Mouse (Mus musculus): ENCODE measurements at regions not wholly inside any gene's neighbourhood (a gene's known extent, or its start where the extent isn't known, plus 50 kb on each side); places are given as distances from the start of the nearest gene placed in this dataset.
"Not testable (repeated sequence)": the region's sequence is repeated elsewhere in the genome, so short reads cannot be mapped to it uniquely, and the experiment has no call there.

DNA sequence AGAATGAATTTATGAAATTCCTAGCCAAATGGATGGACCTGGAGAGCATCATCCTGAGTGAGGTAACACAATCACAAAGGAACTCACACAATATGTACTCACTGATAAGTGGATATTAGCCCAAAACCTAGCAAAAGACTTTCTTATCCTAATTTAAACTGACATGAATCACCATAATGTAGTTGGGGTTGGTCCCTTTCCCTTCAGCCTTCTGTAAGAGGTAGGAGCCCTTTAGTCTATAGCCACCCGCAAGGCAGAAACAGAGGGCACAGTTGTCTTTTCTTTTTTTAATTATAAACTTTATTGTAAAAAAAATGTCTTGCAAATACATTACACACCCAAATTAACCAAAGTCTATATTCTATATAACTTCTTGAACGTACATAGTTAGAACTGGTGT, 81.3 kb downstream of the Ogfrl1 start:
- not testable (repeated sequence) for DNase-seq; H3K4me1 ChIP-seq (ENCODE audit: control insufficient read depth, insufficient read depth, low read length); H3K4me3 ChIP-seq (replicated peaks; ENCODE audit: extremely low read depth, low read depth, low read length)
- 96% methylated on average over 2 of the region's 2 CpGs for WGBS

GRCm38 (mm10) chr1:23314863-23315262, 82.7 kb downstream of the Ogfrl1 start:
- not testable (repeated sequence) for DNase-seq; H3K4me3 ChIP-seq (replicated peaks; ENCODE audit: extremely low read depth, low read depth, low read length); H3K4me1 ChIP-seq (ENCODE audit: control insufficient read depth, insufficient read depth, low read length)
- 85% methylated on average over 2 of the region's 2 CpGs for WGBS

GRCm38 (mm10) chr1:23292718-23293117, 104.9 kb downstream of the Ogfrl1 start:
- WGBS = 93% methylated on average over 1 of the region's 1 CpGs
- Histone ChIP-seq H3K4me1 (ENCODE audit: control insufficient read depth, insufficient read depth, low read length) (no peaks in the 10 kb centered on the region), H3K4me3 (replicated peaks; ENCODE audit: extremely low read depth, low read depth, low read length) (no peak overlapping the region)
- TF ChIP-seq CTCF (IDR thresholded peaks at IDR 0.05; ENCODE audit: insufficient read depth, low read length) (no peak), POLR2A (IDR thresholded peaks at IDR 0.05; ENCODE audit: borderline replicate concordance, extremely low read depth, low read depth, low read length) (no peak)
- no peak for DNase-seq

DNA sequence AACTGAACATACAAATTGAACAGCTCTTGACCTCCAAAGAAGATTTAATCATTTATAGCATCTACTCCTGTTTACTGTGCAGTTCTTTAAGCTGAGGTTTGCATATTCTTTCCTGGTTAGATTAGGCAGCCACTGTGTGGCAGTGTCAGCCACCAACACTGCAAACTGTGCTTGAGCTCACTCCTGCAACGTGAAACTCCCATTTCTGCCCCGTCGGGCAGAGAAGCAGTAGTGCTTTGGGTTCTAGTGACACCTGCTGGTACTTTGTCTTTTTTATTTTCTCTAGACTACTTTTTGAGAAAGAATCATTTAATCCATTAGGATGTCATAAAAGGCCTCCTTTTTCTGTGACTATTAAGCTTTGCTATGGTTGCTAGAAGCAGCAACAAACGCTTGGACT, 110.8 kb downstream of the Ogfrl1 start:
- DNase-seq = no peak
- Histone ChIP-seq H3K4me1 (ENCODE audit: control insufficient read depth, insufficient read depth, low read length) (peaks cover 24% of the 10 kb centered on the region), H3K4me3 (replicated peaks; ENCODE audit: extremely low read depth, low read depth, low read length) (no peak overlapping the region)
- peak; percentile 17; the same call in 1 of the 2 replicates for TF ChIP-seq POLR2A (IDR thresholded peaks at IDR 0.05; ENCODE audit: borderline replicate concordance, extremely low read depth, low read depth, low read length)
- TF ChIP-seq CTCF (IDR thresholded peaks at IDR 0.05; ENCODE audit: insufficient read depth, low read length) = peak; percentile 76
- WGBS = 14% methylated on average over 4 of the region's 4 CpGs

DNA sequence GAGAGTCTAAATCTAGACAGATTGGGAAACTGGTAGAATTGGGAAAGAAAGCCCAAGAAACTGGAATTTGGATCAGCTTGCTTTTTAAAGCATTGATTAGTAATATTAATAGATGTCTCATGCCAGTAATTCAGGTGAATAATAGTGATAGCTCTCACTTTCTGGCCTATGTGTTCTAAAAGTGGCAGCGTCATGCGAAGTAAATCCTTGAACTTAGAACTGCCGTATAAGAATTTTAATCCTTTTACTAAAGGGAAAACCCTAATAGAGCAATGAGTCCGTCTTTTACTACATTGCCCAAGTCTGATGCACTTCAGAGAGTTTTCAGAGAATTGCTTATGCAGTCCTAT, 114.7 kb downstream of the Ogfrl1 start:
- H3K4me1 ChIP-seq (ENCODE audit: control insufficient read depth, insufficient read depth, low read length) = peaks cover 36% of the 10 kb centered on the region
- no peak overlapping the region for H3K4me3 ChIP-seq (replicated peaks; ENCODE audit: extremely low read depth, low read depth, low read length)
- 90% methylated on average over 4 of the region's 4 CpGs for WGBS
- DNase-seq = no peak
- TF ChIP-seq CTCF (IDR thresholded peaks at IDR 0.05; ENCODE audit: insufficient read depth, low read length) = no peak
- no peak for TF ChIP-seq POLR2A (IDR thresholded peaks at IDR 0.05; ENCODE audit: borderline replicate concordance, extremely low read depth, low read depth, low read length)

DNA sequence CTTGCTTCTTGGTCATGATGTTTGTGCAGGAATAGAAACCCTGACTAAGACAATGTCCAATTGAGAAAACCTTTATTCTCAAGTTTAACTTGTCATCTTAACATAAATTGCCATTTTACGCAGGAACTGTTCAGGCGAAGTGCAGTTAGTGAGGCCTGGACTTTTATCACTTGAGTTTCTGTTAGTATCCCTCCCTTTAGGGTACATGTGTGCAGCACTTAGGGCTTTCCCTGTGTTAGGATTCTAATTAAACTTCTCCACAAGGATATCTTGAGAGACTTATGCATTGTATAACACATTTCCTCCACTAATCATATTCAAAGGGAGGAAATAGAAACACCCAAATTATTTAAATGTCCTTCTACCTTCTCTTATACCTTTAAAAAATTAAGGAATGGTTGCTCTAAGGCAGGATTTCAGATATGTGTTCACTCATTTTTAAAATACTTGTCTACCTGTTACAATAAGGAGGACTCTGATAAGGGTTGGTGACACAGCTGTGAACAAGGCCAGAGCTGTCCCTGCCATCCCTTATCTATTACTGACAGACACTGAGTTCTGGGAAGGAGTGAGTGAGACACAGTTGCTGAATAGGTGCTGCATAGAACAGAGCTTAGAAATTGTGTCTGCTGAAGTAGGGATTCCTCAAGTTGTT, 115.2 kb downstream of the Ogfrl1 start:
- no peak for TF ChIP-seq CTCF (IDR thresholded peaks at IDR 0.05; ENCODE audit: insufficient read depth, low read length)
- TF ChIP-seq POLR2A (IDR thresholded peaks at IDR 0.05; ENCODE audit: borderline replicate concordance, extremely low read depth, low read depth, low read length) = no peak
- Histone ChIP-seq H3K4me1 (ENCODE audit: control insufficient read depth, insufficient read depth, low read length) (peaks cover 36% of the 10 kb centered on the region), H3K4me3 (replicated peaks; ENCODE audit: extremely low read depth, low read depth, low read length) (no peak overlapping the region)
- 97% methylated on average over 2 of the region's 2 CpGs for WGBS
- no peak for DNase-seq

GRCm38 (mm10) chr1:23279827-23280226, 117.7 kb downstream of the Ogfrl1 start:
- TF ChIP-seq POLR2A (IDR thresholded peaks at IDR 0.05; ENCODE audit: borderline replicate concordance, extremely low read depth, low read depth, low read length) (no peak), CTCF (IDR thresholded peaks at IDR 0.05; ENCODE audit: insufficient read depth, low read length) (no peak)
- Histone ChIP-seq H3K4me3 (replicated peaks; ENCODE audit: extremely low read depth, low read depth, low read length) (no peak overlapping the region), H3K4me1 (ENCODE audit: control insufficient read depth, insufficient read depth, low read length) (peaks cover 36% of the 10 kb centered on the region)
- no peak for DNase-seq
- 37% methylated on average over 2 of the region's 2 CpGs for WGBS

GRCm38 (mm10) chr1:23272077-23272476, 125.5 kb downstream of the Ogfrl1 start:
- peaks cover 35% of the 10 kb centered on the region for H3K4me1 ChIP-seq (ENCODE audit: control insufficient read depth, insufficient read depth, low read length)
- no peak for DNase-seq
- no peak for TF ChIP-seq POLR2A (IDR thresholded peaks at IDR 0.05; ENCODE audit: borderline replicate concordance, extremely low read depth, low read depth, low read length)
- no peak for TF ChIP-seq CTCF (IDR thresholded peaks at IDR 0.05; ENCODE audit: insufficient read depth, low read length)
- 11% methylated on average over 6 of the region's 6 CpGs for WGBS
- H3K4me3 ChIP-seq (replicated peaks; ENCODE audit: extremely low read depth, low read depth, low read length) = no peak overlapping the region

- peaks cover 32% of the 10 kb centered on the region for H3K4me1 ChIP-seq (ENCODE audit: control insufficient read depth, insufficient read depth, low read length)
- no peak for DNase-seq
- TF ChIP-seq CTCF (IDR thresholded peaks at IDR 0.05; ENCODE audit: insufficient read depth, low read length) (no peak), POLR2A (IDR thresholded peaks at IDR 0.05; ENCODE audit: borderline replicate concordance, extremely low read depth, low read depth, low read length) (no peak)
- H3K4me3 ChIP-seq (replicated peaks; ENCODE audit: extremely low read depth, low read depth, low read length) = no peak overlapping the region
- WGBS = 12% methylated on average over 6 of the region's 6 CpGs
Measured at GRCm38 (mm10) chr1:23270910-23271822, 126.4 kb downstream of the Ogfrl1 start.

DNA sequence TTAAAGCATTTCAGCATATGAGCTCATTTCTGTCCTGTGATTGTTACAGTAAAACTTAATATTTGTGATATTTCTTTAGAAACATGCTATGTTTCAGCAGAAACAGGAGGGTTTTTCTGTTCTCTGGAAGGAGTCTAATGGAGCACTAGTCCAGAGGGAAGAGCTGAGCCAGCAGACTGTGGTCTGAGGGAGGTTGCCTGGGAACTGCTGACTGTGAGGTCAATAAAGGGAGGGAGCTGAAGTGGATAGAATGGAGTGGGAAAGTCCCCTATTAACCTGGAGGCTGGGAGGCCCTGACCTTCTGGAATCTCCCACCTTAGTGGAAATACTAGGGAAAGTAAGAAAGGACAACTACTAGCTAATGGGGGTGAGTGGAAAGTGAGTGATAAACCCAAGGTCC, 129.5 kb downstream of the Ogfrl1 start:
- TF ChIP-seq POLR2A (IDR thresholded peaks at IDR 0.05; ENCODE audit: borderline replicate concordance, extremely low read depth, low read depth, low read length) (no peak), CTCF (IDR thresholded peaks at IDR 0.05; ENCODE audit: insufficient read depth, low read length) (no peak)
- no peak overlapping the region for H3K4me3 ChIP-seq (replicated peaks; ENCODE audit: extremely low read depth, low read depth, low read length)
- peaks cover 33% of the 10 kb centered on the region for H3K4me1 ChIP-seq (ENCODE audit: control insufficient read depth, insufficient read depth, low read length)
- DNase-seq = no peak

Data from lung, adult 2 months (tissue).